Mouse (Mus musculus) CH12F3 (cell line): ENCODE results near the gene Ankrd11.

Experiments
- in situ Hi-C: fragments of 300-500 bp; cut with MboI; formaldehyde crosslinking; loops from 2 replicates; pipeline ENCODE4 v1.14.3; 2020; ENCODE audit warnings: low sequenced_read_pairs

Gene Ankrd11

GRCm38 (mm10) chr8:122969964-122970620, 72.0 kb downstream of the Ankrd11 start:
- in situ Hi-C loops, result no loop called here

GRCm38 (mm10) chr8:122968145-122968544, 73.9 kb downstream of the Ankrd11 start:
- in situ Hi-C loops, result no loop called here

GRCm38 (mm10) chr8:122966638-122967037, 75.4 kb downstream of the Ankrd11 start:
- in situ Hi-C loops, result no loop called here

GRCm38 (mm10) chr8:122962046-122962445, 80.0 kb downstream of the Ankrd11 start:
- in situ Hi-C loops, result no loop called here

- in situ Hi-C loops, result no loop called here
Measured at GRCm38 (mm10) chr8:122961458-122961857, 80.6 kb downstream of the Ankrd11 start.

GRCm38 (mm10) chr8:122960932-122961331, 81.1 kb downstream of the Ankrd11 start:
- in situ Hi-C loops, result no loop called here

- in situ Hi-C loops, result no loop called here
Measured at GRCm38 (mm10) chr8:122960323-122960722, 81.8 kb downstream of the Ankrd11 start.

GRCm38 (mm10) chr8:122955997-122956396, 86.1 kb downstream of the Ankrd11 start:
- in situ Hi-C loops, result no loop called here

GRCm38 (mm10) chr8:122955195-122955594, 86.9 kb downstream of the Ankrd11 start:
- in situ Hi-C loops, result no loop called here

GRCm38 (mm10) chr8:122954090-122954799, 87.8 kb downstream of the Ankrd11 start:
- in situ Hi-C loops, result no loop called here

GRCm38 (mm10) chr8:122953028-122953427, 89.0 kb downstream of the Ankrd11 start:
- in situ Hi-C loops, result no loop called here

DNA sequence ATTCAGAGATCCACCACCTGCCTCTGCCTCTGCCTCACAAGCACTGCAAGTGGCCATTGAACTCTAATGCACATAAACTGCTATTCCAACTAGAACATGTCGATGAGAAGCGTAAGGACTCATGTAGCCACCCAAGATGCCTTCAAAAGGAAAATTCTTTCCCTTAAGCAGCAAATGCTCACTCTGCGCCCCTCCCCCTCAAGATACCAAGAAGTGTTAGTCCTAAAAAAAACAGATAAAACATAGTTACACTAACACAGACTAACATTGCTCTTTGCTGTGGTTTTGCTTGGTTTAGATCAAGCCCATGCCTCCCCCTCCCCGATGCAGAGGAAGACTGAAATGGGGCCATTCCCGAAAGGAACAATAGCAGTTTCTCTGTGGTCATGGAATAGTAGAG, 90.6 kb downstream of the Ankrd11 start:
- in situ Hi-C loops, result no loop called here

GRCm38 (mm10) chr8:122949701-122950100, 92.4 kb downstream of the Ankrd11 start:
- in situ Hi-C loops, result no loop called here

DNA sequence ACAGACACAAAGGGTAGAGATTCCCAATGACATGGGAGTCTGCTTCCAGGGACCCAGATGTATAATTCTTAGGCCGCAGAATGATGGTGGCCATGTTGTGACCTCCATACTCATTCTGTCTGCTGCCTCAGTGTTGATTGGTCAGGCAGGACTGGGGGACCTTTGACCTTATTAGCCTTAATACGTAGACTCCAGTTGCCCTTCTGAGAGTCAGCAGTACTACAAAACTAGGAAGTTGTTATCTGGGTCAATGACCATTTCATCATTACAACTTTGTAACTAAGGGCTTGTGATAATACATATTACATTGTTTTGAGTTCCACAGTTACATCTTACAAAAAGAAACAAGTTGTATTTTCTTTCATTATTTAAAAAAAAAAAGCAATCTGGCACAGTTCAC, 96.3 kb downstream of the Ankrd11 start:
- in situ Hi-C loops, result no loop called here

- in situ Hi-C loops, result no loop called here
Measured at GRCm38 (mm10) chr8:122942803-122943713, 99.0 kb downstream of the Ankrd11 start.

DNA sequence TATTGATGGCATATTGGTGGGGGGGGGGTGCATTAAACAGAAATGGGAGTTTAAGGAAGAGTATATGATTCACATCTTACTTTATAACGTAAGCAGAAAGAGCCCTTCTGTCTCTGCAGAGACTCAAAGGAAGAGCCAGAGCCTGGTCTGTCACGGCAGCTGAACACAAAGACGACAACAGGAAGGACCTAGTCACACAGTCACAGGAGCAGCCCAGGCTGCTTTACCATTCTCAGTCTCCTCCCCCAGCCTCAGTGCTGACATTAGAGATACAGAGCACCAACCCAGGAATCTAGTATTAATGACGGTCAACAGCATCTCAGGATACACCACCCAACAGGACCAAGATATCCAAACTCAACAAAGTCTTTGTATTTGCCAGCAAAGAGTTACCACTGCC, 103.5 kb downstream of the Ankrd11 start:
- in situ Hi-C loops, result no loop called here

GRCm38 (mm10) chr8:122938170-122938569, 103.9 kb downstream of the Ankrd11 start:
- in situ Hi-C loops, result no loop called here

GRCm38 (mm10) chr8:122937545-122938053, 104.5 kb downstream of the Ankrd11 start:
- in situ Hi-C loops, result no loop called here

- in situ Hi-C loops, result no loop called here
Measured at GRCm38 (mm10) chr8:122935912-122936311, 106.2 kb downstream of the Ankrd11 start.

GRCm38 (mm10) chr8:122935118-122935517, 107.0 kb downstream of the Ankrd11 start:
- in situ Hi-C loops, result no loop called here

DNA sequence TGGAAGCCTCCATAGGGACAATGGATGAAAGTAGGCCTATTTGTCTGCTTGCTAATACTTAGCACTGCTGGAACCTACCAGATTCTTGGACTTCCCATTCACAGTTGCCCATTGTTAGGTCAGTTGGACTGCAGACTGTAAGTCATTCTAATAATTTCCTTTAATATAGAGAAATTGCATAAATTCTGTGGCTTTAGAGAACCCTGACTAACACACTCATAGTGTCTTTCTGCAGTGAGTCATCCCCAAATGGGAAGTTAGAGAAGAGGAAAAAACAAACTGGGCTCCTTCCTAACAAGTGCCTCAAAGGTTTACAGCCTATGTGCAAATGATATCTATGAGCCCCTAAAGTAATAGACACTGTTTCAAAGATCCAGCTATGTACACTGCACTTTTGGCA, 108.1 kb downstream of the Ankrd11 start:
- in situ Hi-C loops, result no loop called here
